Comparison of ENCODE assay signal across 24 mouse cellular contexts in genomic region chr2:102600516-102600915, GRCm38 (mm10). TPM values are rescaled to one million over a fixed set of nuclear protein-coding genes. Genes with fewer than 3 reads are reported as not detected.
"Had no signal": no experiment of that assay in that cellular context is flagged by ENCODE, and none has a peak within 500 bp of the region (broad histone marks: within the 10 kb centered on the region; RNA-seq: fewer than 3 reads in every experiment).

No protein-coding gene starts in this region.

- H3K4me3 ChIP-seq: gastrocnemius, adult 2 months; heart, adult 2 months; hindbrain, embryonic 10.5 days; hindbrain, embryonic 12.5 days; intestine, embryonic 15.5 days; limb, embryonic 12.5 days; liver, embryonic 13.5 days had no signal

- H3K4me2 ChIP-seq: heart, embryonic 11.5 days; hindbrain, embryonic 12.5 days; hindbrain, embryonic 14.5 days; intestine, embryonic 15.5 days; limb, embryonic 12.5 days; liver, embryonic 11.5 days; liver, embryonic 13.5 days had no signal

- H3K36me3 ChIP-seq: hindbrain, embryonic 10.5 days; hindbrain, embryonic 12.5 days; intestine, embryonic 15.5 days; limb, embryonic 12.5 days; liver, embryonic 13.5 days had no signal

- H3K27me3 ChIP-seq: hindbrain, embryonic 12.5 days; intestine, embryonic 15.5 days; liver, embryonic 13.5 days had no signal

- H3K9me3 ChIP-seq: hindbrain, embryonic 10.5 days; hindbrain, embryonic 12.5 days; intestine, embryonic 15.5 days; limb, embryonic 12.5 days; liver, embryonic 13.5 days had no signal

- H3K27ac ChIP-seq: gastrocnemius, adult 2 months; heart, adult 2 months; hindbrain, embryonic 10.5 days; hindbrain, embryonic 12.5 days; hindbrain, embryonic 14.5 days; intestine, embryonic 15.5 days; limb, embryonic 12.5 days; liver, embryonic 13.5 days had no signal

- H3K9ac ChIP-seq: hindbrain, embryonic 12.5 days; hindbrain, embryonic 14.5 days; intestine, embryonic 15.5 days; limb, embryonic 12.5 days; liver, embryonic 13.5 days had no signal

- H3K4me1 ChIP-seq: intestine, embryonic 15.5 days; liver, embryonic 13.5 days had no signal

- ATAC-seq: hindbrain, embryonic 16.5 days; inflammation-experienced regulatory T-cells, adult 6 months; intestine, embryonic 15.5 days; intestine, postnatal 0 days had no signal

- DNase-seq: gastrocnemius, adult 2 months; gastrocnemius, postnatal 10 days; gastrocnemius, postnatal 25 days; heart, adult 2 months; heart, postnatal 10 days; heart, postnatal 4 days; kidney, adult 18-20 months; kidney, adult 8-10 months; kidney, postnatal 10 days; kidney, postnatal 25 days; kidney, postnatal 4 days; liver; liver, embryonic 13.5 days had no signal

RNA-seq across cellular contexts. Expression of gene Pamr1, which starts 50.7 kb away (rescaled TPM):
- total RNA-seq: granulocyte monocyte progenitor cell, adult 5-6 weeks had no signal
- polyA plus RNA-seq: inflammation-experienced regulatory T-cells, adult 6 months had no signal

RNA-seq across cellular contexts. Expression of gene Slc1a2, which starts 57.9 kb away (rescaled TPM):
- total RNA-seq: granulocyte monocyte progenitor cell, adult 5-6 weeks had no signal
